Mouse (Mus musculus) layer of hippocampus, adult 8-10 months (tissue): Measurements from ENCODE around the gene Wdr17. TPM values are rescaled to one million over a fixed set of nuclear protein-coding genes. Genes with fewer than 3 reads are reported as not detected.

Source experiments
- DNase-seq, 2 experiments: peaks; one replicate each; pipeline ENCODE4 v3.0.0; 2022; ENCODE audit warnings: low spot score in 2 of 2
- total RNA-seq, 4 experiments: library from RNA; stranded (reverse); gene quantifications; 2 replicates each; pipeline ENCODE4 v1.2.4; 2022

Gene Wdr17
- total RNA-seq = 10 to 100 TPM; 29.5 to 51.3 (median 37.4) TPM

GRCm38 (mm10) chr8:54886987-54887785, at the start of gene Wdr17:
TSS of gene Wdr17 (minus strand) at chr8:54887184.
- peak in 1 of 2 experiments; percentile 21 for DNase-seq

GRCm38 (mm10) chr8:54932306-54932705, 45.3 kb upstream of the Wdr17 start:
- no peak for DNase-seq

- no peak for DNase-seq
These were observed 38.0 kb upstream of the Wdr17 start for GRCm38 (mm10) chr8:54924936-54925335.

GRCm38 (mm10) chr8:54922160-54922855, 35.3 kb upstream of the Wdr17 start:
- peak in 1 of 2 experiments; percentile 14 for DNase-seq

GRCm38 (mm10) chr8:54917710-54918109, 30.7 kb upstream of the Wdr17 start:
- no peak for DNase-seq

- no peak for DNase-seq
These were observed 25.9 kb upstream of the Wdr17 start for GRCm38 (mm10) chr8:54912891-54913290.

GRCm38 (mm10) chr8:54899444-54899843, 12.5 kb upstream of the Wdr17 start:
- no peak for DNase-seq

- DNase-seq = no peak
These were observed 7.8 kb upstream of the Wdr17 start for GRCm38 (mm10) chr8:54894637-54895322.

- DNase-seq = no peak
These were observed 7.2 kb upstream of the Wdr17 start for GRCm38 (mm10) chr8:54894180-54894579.

GRCm38 (mm10) chr8:54886560-54886959, 424 bp downstream of the Wdr17 start:
- no peak for DNase-seq

- DNase-seq = peak; percentile 38 to 52
These were observed 10.5 kb downstream of the Wdr17 start for GRCm38 (mm10) chr8:54876458-54876857.

- no peak for DNase-seq
These were observed 22.3 kb downstream of the Wdr17 start for GRCm38 (mm10) chr8:54864761-54865064.

GRCm38 (mm10) chr8:54864038-54864760, 22.8 kb downstream of the Wdr17 start:
- DNase-seq = peak; percentile 35 to 39

GRCm38 (mm10) chr8:54836029-54836959, 50.7 kb downstream of the Wdr17 start:
- no peak for DNase-seq

- no peak for DNase-seq
These were observed 57.1 kb downstream of the Wdr17 start for GRCm38 (mm10) chr8:54829794-54830426.

- DNase-seq = no peak
These were observed 59.0 kb downstream of the Wdr17 start for GRCm38 (mm10) chr8:54827974-54828373.

- DNase-seq = no peak
These were observed 64.0 kb downstream of the Wdr17 start for GRCm38 (mm10) chr8:54822956-54823355.

- DNase-seq = no peak
These were observed 68.3 kb downstream of the Wdr17 start for GRCm38 (mm10) chr8:54818651-54819050.

- DNase-seq = no peak
These were observed 78.8 kb downstream of the Wdr17 start for GRCm38 (mm10) chr8:54808217-54808616.

- no peak for DNase-seq
These were observed 80.8 kb downstream of the Wdr17 start for GRCm38 (mm10) chr8:54806173-54806572.
